Mouse (Mus musculus): ENCODE results near the gene Ifna4. TPM values are rescaled to one million over a fixed set of nuclear protein-coding genes. Genes with fewer than 3 reads are reported as not detected.
A peak's percentile ranks its signal among the peaks of the same experiment; 100 is the strongest.
"Not testable (repeated sequence)": the region's sequence is repeated elsewhere in the genome, so short reads cannot be mapped to it uniquely, and the experiment has no call there.

The Ifna4 gene
- not detected in 2 replicates for polyA plus RNA-seq (2015; fragmentation: Nextera tagmentation; extraction: Ambion mirVana)

GRCm38 (mm10) chr4:88841438-88841911 lies at the start of gene Ifna4:
Ifna4 (plus strand) TSS chr4:88841861.
- Histone ChIP-seq H3K36me3 (no peaks in the 10 kb centered on the region), H3K27me3 (no peaks in the 10 kb centered on the region), H3K4me3 (no peak within 1 kb of the TSS), H3K4me2 (no peak within 1 kb of the TSS), H3K27ac (replicated peaks) (no peak within 1 kb of the TSS), H3K4me1 (replicated peaks) (no peaks in the 10 kb centered on the region), H3K9me3 (no peaks in the 10 kb centered on the region), H3K9ac (no peak within 1 kb of the TSS)
- WGBS, result 56% methylated on average over 2 of the region's 2 CpGs
- no peak for ATAC-seq (ENCODE audit: low FRiP score, low read depth)

DNA sequence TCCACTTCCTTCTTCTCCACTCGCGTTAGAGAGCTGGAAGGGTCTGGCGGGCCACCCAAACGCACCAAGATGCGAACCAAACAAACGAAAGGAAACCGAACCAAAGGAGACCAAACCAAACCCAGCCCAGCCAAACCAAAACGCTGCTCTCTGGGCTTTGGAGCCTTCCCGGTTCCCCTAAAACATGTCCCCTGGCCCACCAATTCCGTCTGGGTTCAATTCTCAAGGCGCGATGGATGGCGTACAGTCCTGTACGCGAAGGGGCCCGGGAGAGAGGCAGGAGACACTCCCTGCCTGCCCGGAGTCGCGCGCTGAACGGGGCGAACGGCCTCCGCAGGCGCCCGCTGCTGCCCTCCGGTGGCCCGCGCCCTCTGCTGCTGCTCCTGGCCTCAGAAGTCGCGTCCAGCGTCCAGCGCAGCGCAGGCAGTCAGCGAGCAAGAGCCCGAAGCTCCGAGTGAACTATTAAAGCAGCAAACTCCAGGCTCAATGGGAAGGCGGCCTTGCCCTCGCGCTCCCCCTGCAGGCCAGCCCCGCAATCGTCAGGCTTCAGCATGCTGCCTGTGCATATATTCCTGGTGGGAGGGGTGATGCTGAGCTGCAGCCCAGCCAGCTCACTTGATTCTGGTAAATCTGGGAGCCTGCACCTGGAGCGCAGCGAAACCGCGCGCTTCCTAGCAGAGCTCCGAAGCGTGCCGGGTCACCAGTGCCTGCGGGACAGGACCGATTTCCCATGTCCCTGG lies 47.6 kb upstream of the Ifna4 start, which contains the start of gene Gm13275:
Gene Gm13275 (plus strand): TSS at position 552 of the 740 bp plus-strand sequence.
- not testable (repeated sequence) for H3K9me3 ChIP-seq; H3K36me3 ChIP-seq; H3K9ac ChIP-seq; H3K27ac ChIP-seq (replicated peaks); H3K4me3 ChIP-seq; H3K4me2 ChIP-seq; H3K4me1 ChIP-seq (replicated peaks); ATAC-seq (ENCODE audit: low FRiP score, low read depth); H3K27me3 ChIP-seq
- WGBS, result 0% methylated on average over 13 of the region's 52 CpGs

GRCm38 (mm10) chr4:88797097-88797496 lies 44.6 kb upstream of the Ifna4 start, which contains the start of gene Gm13279:
Gm13279 (plus strand) TSS chr4:88797397.
- not testable (repeated sequence) for H3K4me2 ChIP-seq; H3K4me1 ChIP-seq (replicated peaks)

DNA sequence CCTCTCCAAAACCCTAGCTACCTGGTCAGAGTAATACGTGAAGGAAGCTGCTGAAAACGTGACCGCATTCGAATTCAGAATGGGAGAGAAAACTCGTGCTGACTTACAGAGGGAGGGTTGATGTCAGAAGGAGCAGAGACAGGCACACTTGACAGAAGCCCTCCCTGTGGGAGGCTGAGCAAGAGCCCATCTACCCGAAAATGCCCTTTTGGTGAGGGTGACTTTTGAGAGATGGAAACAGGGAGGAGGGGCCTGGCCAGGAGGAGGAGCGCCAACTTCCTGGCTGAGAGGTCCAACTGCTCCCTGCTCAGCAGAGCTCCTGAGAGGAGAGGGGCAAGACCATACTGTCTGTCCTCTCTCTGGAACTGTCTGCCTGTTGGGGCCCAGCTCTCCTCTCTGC lies 42.3 kb upstream of the Ifna4 start, which contains the start of gene Gm13285:
Gene Gm13285 (plus strand): TSS at position 301 of the 400 bp plus-strand sequence.
- ATAC-seq (ENCODE audit: low FRiP score, low read depth); H3K4me1 ChIP-seq (replicated peaks); H3K36me3 ChIP-seq; H3K4me3 ChIP-seq; H3K9ac ChIP-seq; H3K27ac ChIP-seq (replicated peaks); H3K9me3 ChIP-seq; H3K4me2 ChIP-seq; H3K27me3 ChIP-seq: not testable (repeated sequence)
- WGBS, result 14% methylated on average over 6 of the region's 7 CpGs

More at GRCm38 (mm10) chr4:88797097-88797496, 44.6 kb upstream of the Ifna4 start, which contains the start of gene Gm13279:
- ATAC-seq (ENCODE audit: low FRiP score, low read depth); H3K36me3 ChIP-seq; H3K27me3 ChIP-seq; H3K9me3 ChIP-seq; H3K9ac ChIP-seq; H3K4me3 ChIP-seq; H3K27ac ChIP-seq (replicated peaks): not testable (repeated sequence)
- no CpG with 5 or more reads among the region's 28 CpGs for WGBS

GRCm38 (mm10) chr4:88802954-88803353 lies 38.7 kb upstream of the Ifna4 start, which contains the start of gene Gm13287:
Gm13287 (plus strand) TSS chr4:88803254.
- not testable (repeated sequence) for H3K36me3 ChIP-seq; H3K4me2 ChIP-seq; H3K9me3 ChIP-seq; H3K4me3 ChIP-seq; H3K9ac ChIP-seq; ATAC-seq (ENCODE audit: low FRiP score, low read depth); H3K27ac ChIP-seq (replicated peaks); H3K4me1 ChIP-seq (replicated peaks); H3K27me3 ChIP-seq
- WGBS, result no CpG with 5 or more reads among the region's 29 CpGs

DNA sequence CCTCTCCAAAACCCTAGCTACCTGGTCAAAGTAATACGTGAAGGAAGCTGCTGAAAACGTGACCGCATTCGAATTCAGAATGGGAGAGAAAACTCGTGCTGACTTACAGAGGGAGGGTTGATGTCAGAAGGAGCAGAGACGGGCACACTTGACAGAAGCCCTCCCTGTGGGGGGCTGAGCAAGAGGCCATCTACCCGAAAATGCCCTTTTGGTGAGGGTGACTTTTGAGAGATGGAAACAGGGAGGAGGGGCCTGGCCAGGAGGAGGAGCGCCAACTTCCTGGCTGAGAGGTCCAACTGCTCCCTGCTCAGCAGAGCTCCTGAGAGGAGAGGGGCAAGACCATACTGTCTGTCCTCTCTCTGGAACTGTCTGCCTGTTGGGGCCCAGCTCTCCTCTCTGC lies 36.4 kb upstream of the Ifna4 start, which contains the start of gene Gm13288:
Gene Gm13288 (plus strand): TSS at position 301 of the 400 bp plus-strand sequence.
- not testable (repeated sequence) for H3K9ac ChIP-seq; H3K27ac ChIP-seq (replicated peaks); H3K4me1 ChIP-seq (replicated peaks); H3K9me3 ChIP-seq; H3K36me3 ChIP-seq; ATAC-seq (ENCODE audit: low FRiP score, low read depth); H3K27me3 ChIP-seq
- peak within 1 kb of the TSS; percentile 49 for H3K4me2 ChIP-seq
- no CpG with 5 or more reads among the region's 8 CpGs for WGBS
- 0 out of 2 replicates have a peak within 1 kb of the TSS, but pooled peaks have one; percentile 24 for H3K4me3 ChIP-seq

- not testable (repeated sequence) for H3K4me1 ChIP-seq (replicated peaks); H3K36me3 ChIP-seq; H3K27me3 ChIP-seq; H3K9ac ChIP-seq; H3K27ac ChIP-seq (replicated peaks); ATAC-seq (ENCODE audit: low FRiP score, low read depth); H3K9me3 ChIP-seq
- 0% methylated on average over 18 of the region's 34 CpGs for WGBS
- Histone ChIP-seq H3K4me3 (0 out of 2 replicates have a peak overlapping the region, but pooled peaks have one; percentile 24), H3K4me2 (peak overlapping the region; percentile 49)
These were observed 35.9 kb upstream of the Ifna4 start for GRCm38 (mm10) chr4:88805761-88806160.

DNA sequence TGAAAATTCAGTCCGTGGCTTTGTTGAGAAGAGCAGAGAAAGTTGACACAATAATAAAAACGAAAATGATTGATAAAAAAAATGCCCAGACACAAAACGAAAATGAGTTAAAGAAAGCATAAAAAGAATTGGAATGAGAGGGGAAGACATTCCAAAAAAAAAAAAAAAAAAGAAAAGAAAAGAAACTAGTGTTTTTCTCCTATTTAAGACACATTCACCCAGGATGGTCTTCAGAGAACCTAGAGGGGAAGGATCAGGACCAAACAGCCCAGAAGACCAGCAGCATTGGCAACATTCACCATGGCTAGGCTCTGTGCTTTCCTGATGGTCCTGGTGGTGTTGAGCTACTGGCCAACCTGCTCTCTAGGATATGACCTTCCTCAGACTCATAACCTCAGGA lies 25.7 kb upstream of the Ifna4 start, which contains the start of gene Ifna7:
Gene Ifna7 (plus strand): TSS at position 301 of the 400 bp plus-strand sequence.
- ATAC-seq (ENCODE audit: low FRiP score, low read depth), result no peak
- no peaks in the 10 kb centered on the region for H3K36me3 ChIP-seq
- H3K4me3 ChIP-seq, result no peak within 1 kb of the TSS
- no peaks in the 10 kb centered on the region for H3K27me3 ChIP-seq
- H3K27ac ChIP-seq (replicated peaks), result no peak within 1 kb of the TSS
- H3K4me1 ChIP-seq (replicated peaks), result no peaks in the 10 kb centered on the region
- H3K9ac ChIP-seq, result no peak within 1 kb of the TSS
- no peak within 1 kb of the TSS for H3K4me2 ChIP-seq
- 76% methylated on average over 3 of the region's 3 CpGs for WGBS
- H3K9me3 ChIP-seq, result no peaks in the 10 kb centered on the region

- Histone ChIP-seq H3K4me1 (replicated peaks) (no peaks in the 10 kb centered on the region), H3K36me3 (no peaks in the 10 kb centered on the region), H3K27me3 (no peaks in the 10 kb centered on the region), H3K4me2 (no peak within 1 kb of the TSS), H3K27ac (replicated peaks) (no peak within 1 kb of the TSS), H3K9me3 (no peaks in the 10 kb centered on the region), H3K9ac (no peak within 1 kb of the TSS), H3K4me3 (no peak within 1 kb of the TSS)
- ATAC-seq (ENCODE audit: low FRiP score, low read depth), result no peak
- 81% methylated on average over 1 of the region's 1 CpGs for WGBS
These were observed 22.0 kb upstream of the Ifna4 start, which contains the start of gene Ifna11 for GRCm38 (mm10) chr4:88819659-88820058. Ifna11 (plus strand) TSS chr4:88819959.

DNA sequence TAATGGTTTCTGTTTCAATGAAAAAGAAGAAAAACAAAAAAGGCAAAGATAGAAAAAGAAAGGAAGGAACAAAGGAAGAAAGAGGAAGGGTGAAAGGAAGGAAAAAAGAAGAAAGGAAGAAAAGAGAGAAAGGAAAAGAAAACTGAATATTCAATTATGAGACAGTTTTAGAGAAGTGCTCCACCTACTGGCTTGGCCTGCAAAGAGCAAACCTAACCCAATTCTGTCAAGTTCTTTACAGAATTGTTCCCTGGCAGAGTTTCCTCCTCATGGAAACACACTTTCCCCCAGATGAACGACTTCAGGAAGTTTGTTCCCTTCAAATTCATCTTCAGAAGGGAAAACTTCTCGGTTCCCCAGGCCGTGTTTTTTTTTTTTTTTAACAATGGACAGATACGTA lies 18.7 kb upstream of the Ifna4 start:
- Histone ChIP-seq H3K27me3 (no peaks in the 10 kb centered on the region), H3K36me3 (no peaks in the 10 kb centered on the region), H3K9ac (no peak overlapping the region), H3K4me1 (replicated peaks) (no peaks in the 10 kb centered on the region), H3K4me2 (no peak overlapping the region), H3K4me3 (no peak overlapping the region), H3K9me3 (no peaks in the 10 kb centered on the region), H3K27ac (replicated peaks) (no peak overlapping the region)
- ATAC-seq (ENCODE audit: low FRiP score, low read depth), result no peak
- WGBS, result 25% methylated on average over 4 of the region's 4 CpGs

DNA sequence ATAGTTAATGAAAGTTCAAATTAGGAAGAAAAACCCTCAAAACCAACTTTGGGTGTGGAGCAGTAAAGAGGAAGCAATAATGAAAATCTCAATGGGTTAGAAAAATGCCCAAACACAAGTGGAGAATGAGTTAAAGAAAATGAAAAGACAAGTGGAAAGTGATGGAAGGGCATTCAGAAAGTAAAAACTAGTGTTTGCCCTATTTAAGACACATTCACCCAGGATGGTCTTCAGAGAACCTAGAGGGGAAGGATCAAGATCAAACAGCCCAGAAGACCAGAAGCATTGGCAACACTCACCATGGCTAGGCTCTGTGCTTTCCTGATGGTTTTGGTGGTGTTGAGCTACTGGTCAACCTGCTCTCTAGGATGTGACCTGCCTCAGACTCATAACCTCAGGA lies 14.5 kb upstream of the Ifna4 start, which contains the start of gene Ifna6:
Gene Ifna6 (plus strand): TSS at position 301 of the 400 bp plus-strand sequence.
- not testable (repeated sequence) for H3K4me2 ChIP-seq; H3K4me1 ChIP-seq (replicated peaks); H3K9me3 ChIP-seq; H3K9ac ChIP-seq; ATAC-seq (ENCODE audit: low FRiP score, low read depth); H3K27ac ChIP-seq (replicated peaks); H3K36me3 ChIP-seq; H3K4me3 ChIP-seq; H3K27me3 ChIP-seq

DNA sequence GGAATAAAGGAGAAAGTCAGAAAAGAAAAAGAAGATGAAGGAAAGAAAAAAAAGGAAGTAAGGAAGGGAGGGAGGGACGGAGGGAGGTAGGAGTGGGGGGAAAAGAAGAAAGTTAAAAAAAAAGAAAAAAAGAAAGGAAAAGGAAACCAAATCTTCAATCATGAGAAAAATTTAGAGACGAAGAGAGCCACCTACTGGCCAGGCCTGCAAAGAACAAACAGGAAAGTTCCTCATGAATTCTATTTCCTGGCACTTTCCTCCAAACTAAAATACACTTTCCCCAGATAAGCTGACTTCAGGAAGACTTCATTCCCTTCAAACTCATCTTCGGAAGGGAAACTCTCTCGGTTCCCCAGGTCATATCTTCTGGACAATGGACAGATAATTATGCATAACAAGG lies 11.1 kb upstream of the Ifna4 start:
- no peaks in the 10 kb centered on the region for H3K9me3 ChIP-seq
- no peaks in the 10 kb centered on the region for H3K36me3 ChIP-seq
- H3K27ac ChIP-seq (replicated peaks), result no peak overlapping the region
- H3K9ac ChIP-seq, result no peak overlapping the region
- no peaks in the 10 kb centered on the region for H3K4me1 ChIP-seq (replicated peaks)
- no peak overlapping the region for H3K4me2 ChIP-seq
- H3K4me3 ChIP-seq, result no peak overlapping the region
- H3K27me3 ChIP-seq, result no peaks in the 10 kb centered on the region
- 33% methylated on average over 4 of the region's 4 CpGs for WGBS
- ATAC-seq (ENCODE audit: low FRiP score, low read depth), result no peak

Measured in hindbrain, embryonic 15.5 days (tissue).